In the genomic region with DNA sequence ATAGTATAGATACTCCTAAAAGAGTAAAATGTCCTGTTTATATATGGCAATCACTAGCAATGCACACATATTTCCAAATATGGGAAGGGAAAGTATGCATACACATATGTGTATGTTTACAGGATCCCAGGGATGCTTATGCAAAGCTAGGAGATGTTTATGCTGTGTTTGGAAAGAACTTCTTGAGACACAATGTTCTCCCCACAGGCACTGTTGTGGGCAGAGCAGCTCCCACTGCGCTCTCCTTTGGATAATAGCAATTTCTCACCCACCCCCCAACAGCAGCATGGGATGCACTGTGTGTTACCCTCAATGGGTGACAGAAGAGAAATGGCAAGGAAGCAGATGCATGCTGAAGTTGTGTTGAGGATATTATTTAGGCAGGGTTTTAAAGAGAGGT, we compare ENCODE assay signal across 24 mouse cellular contexts.
"Had no signal": no experiment of that assay in that cellular context is flagged by ENCODE, and none has a peak within 500 bp of the region (broad histone marks: within the 10 kb centered on the region; RNA-seq: fewer than 3 reads in every experiment).

No protein-coding gene starts in this region.

- H3K27ac ChIP-seq: gastrocnemius, adult 2 months; heart, embryonic 10.5 days; hindbrain, embryonic 10.5 days; hindbrain, embryonic 12.5 days; hindbrain, embryonic 14.5 days; kidney, embryonic 15.5 days; kidney, postnatal 0 days; limb, embryonic 13.5 days had no signal

- DNase-seq: gastrocnemius, adult 2 months; gastrocnemius, postnatal 10 days; gastrocnemius, postnatal 25 days; heart, adult 18-20 months; heart, postnatal 10 days; heart, postnatal 4 days; kidney, adult 11 months; kidney, adult 9 months; kidney, postnatal 14 days; kidney, postnatal 36 days; layer of hippocampus, adult 9-11 months; layer of hippocampus, postnatal 36 days; left cerebral cortex, postnatal 4 days had no signal

- H3K9ac ChIP-seq: heart, embryonic 12.5 days; hindbrain, embryonic 12.5 days; hindbrain, embryonic 14.5 days; kidney, embryonic 15.5 days; limb, embryonic 13.5 days had no signal

- H3K9me3 ChIP-seq: heart, embryonic 10.5 days; heart, embryonic 12.5 days; hindbrain, embryonic 10.5 days; hindbrain, embryonic 12.5 days; kidney, embryonic 15.5 days; limb, embryonic 13.5 days had no signal

- H3K4me1 ChIP-seq: heart, embryonic 10.5 days; heart, embryonic 12.5 days; hindbrain, embryonic 10.5 days; hindbrain, embryonic 12.5 days had no signal

- H3K4me2 ChIP-seq: heart, embryonic 12.5 days; hindbrain, embryonic 12.5 days; hindbrain, embryonic 14.5 days; kidney, embryonic 15.5 days; limb, embryonic 13.5 days had no signal

- H3K36me3 ChIP-seq: heart, embryonic 10.5 days; heart, embryonic 12.5 days; hindbrain, embryonic 10.5 days; hindbrain, embryonic 12.5 days; kidney, embryonic 15.5 days; limb, embryonic 13.5 days had no signal

- H3K27me3 ChIP-seq: heart, embryonic 12.5 days; hindbrain, embryonic 12.5 days; kidney, embryonic 15.5 days had no signal

- H3K4me3 ChIP-seq: gastrocnemius, adult 2 months; heart, embryonic 10.5 days; heart, embryonic 12.5 days; hindbrain, embryonic 10.5 days; hindbrain, embryonic 12.5 days; kidney, embryonic 15.5 days; limb, embryonic 13.5 days had no signal

- ATAC-seq: forebrain, embryonic 16.5 days; hindbrain, embryonic 16.5 days; inflammation-experienced regulatory T-cells, adult 6 months had no signal
